Mouse (Mus musculus) stomach, embryonic 16.5 days (tissue): ENCODE results near the gene Polm. TPM values are rescaled to one million over a fixed set of nuclear protein-coding genes. Genes with fewer than 3 reads are reported as not detected.
A peak's percentile ranks its signal among the peaks of the same experiment; 100 is the strongest.

Experiments
- ATAC-seq: fragments of 200-750 bp; cut with Nextera tagmentation; 2 replicates; pipeline ENCODE4 v1.8.0; 2017; ENCODE audit warnings: moderate number of reproducible peaks, moderate TSS enrichment; ENCODE audit not compliant: insufficient read depth, low FRiP score
- H3K27ac ChIP-seq: fragments of 300-500 bp; sonication (generic); 2 replicates; pipeline ENCODE4 v1.5.1; 2014; ENCODE audit warnings: low read length
- H3K27me3 ChIP-seq: fragments of 300-500 bp; sonication (generic); 2 replicates; pipeline ENCODE4 v1.6.1; 2014; ENCODE audit warnings: low read length, control low read depth, mixed read lengths; ENCODE audit not compliant: control insufficient read depth, insufficient read depth
- H3K36me3 ChIP-seq: fragments of 300-500 bp; sonication (generic); 2 replicates; pipeline ENCODE4 v1.6.1; 2014; ENCODE audit warnings: low read length; ENCODE audit not compliant: control insufficient read depth, insufficient read depth
- H3K4me1 ChIP-seq: fragments of 300-500 bp; sonication (generic); 2 replicates; pipeline ENCODE4 v1.6.1; 2014; ENCODE audit warnings: low read length, control low read depth, mixed read lengths; ENCODE audit not compliant: control insufficient read depth, insufficient read depth
- H3K4me2 ChIP-seq: fragments of 300-500 bp; sonication (generic); 2 replicates; pipeline ENCODE4 v1.6.1; 2014; ENCODE audit warnings: low read depth, low read length, mixed read lengths
- H3K4me3 ChIP-seq: fragments of 300-500 bp; sonication (generic); replicated peaks from 2 replicates; pipeline ENCODE4 v1.5.1; 2014; ENCODE audit warnings: mild to moderate bottlenecking, low read length
- H3K9ac ChIP-seq: fragments of 300-500 bp; sonication (generic); 2 replicates; pipeline ENCODE4 v1.6.1; 2014; ENCODE audit warnings: low read length
- H3K9me3 ChIP-seq: fragments of 300-500 bp; sonication (generic); replicated peaks from 2 replicates; pipeline ENCODE4 v1.6.1; 2016; ENCODE audit warnings: low read length, control low read depth; ENCODE audit not compliant: control insufficient read depth
- WGBS: fragments of 180-500 bp; shearing (Covaris S2); extraction: QIAGEN DNeasy Blood & Tissue Kit; methylation state at CpG from one replicate; pipeline ENCODE4 v1.1.7; 2014; 5-methylcytosine and 5-hydroxymethylcytosine counted together
- polyA plus RNA-seq: library from polyadenylated mRNA; unstranded; fragments of >200 nt; fragmentation: Nextera tagmentation; extraction: Ambion mirVana; gene quantifications from 2 replicates; pipeline ENCODE4 v1.2.1, GENCODE M21; 2015

Polm gene
- polyA plus RNA-seq, 1 experiment from 2014 or later = 10.1 TPM

GRCm38 (mm10) chr11:5873192-5873591, 35.4 kb upstream of the Polm start:
- Histone ChIP-seq H3K4me2 (no peak overlapping the region), H3K36me3 (peaks cover 13% of the 10 kb centered on the region), H3K4me1 (peaks cover 10% of the 10 kb centered on the region), H3K27me3 (no peaks in the 10 kb centered on the region), H3K27ac (no peak overlapping the region), H3K9me3 (no peaks in the 10 kb centered on the region), H3K4me3 (no peak overlapping the region), H3K9ac (no peak overlapping the region)
- ATAC-seq = no peak
- 94% methylated on average over 9 of the region's 9 CpGs for WGBS

GRCm38 (mm10) chr11:5872707-5873106, 34.9 kb upstream of the Polm start:
- Histone ChIP-seq H3K27ac (no peak overlapping the region), H3K36me3 (peaks cover 13% of the 10 kb centered on the region), H3K4me1 (peaks cover 10% of the 10 kb centered on the region), H3K27me3 (no peaks in the 10 kb centered on the region), H3K4me3 (no peak overlapping the region), H3K9ac (no peak overlapping the region), H3K9me3 (no peaks in the 10 kb centered on the region), H3K4me2 (no peak overlapping the region)
- WGBS = 93% methylated on average over 11 of the region's 11 CpGs
- ATAC-seq = no peak

DNA sequence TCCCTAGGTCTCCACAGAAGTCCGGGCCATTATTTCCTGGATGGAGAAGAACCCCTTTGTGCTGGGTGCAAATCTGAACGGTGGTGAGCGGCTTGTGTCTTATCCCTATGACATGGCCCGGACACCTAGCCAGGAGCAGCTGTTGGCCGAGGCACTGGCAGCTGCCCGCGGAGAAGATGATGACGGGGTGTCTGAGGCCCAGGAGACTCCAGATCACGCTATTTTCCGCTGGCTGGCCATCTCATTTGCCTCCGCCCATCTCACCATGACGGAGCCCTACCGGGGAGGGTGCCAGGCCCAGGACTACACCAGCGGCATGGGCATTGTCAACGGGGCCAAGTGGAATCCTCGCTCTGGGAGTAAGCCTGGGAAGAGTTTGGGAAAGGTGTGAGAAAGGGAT, 32.3 kb upstream of the Polm start:
- 92% methylated on average over 16 of the region's 16 CpGs for WGBS
- Histone ChIP-seq H3K4me2 (no peak overlapping the region), H3K27me3 (no peaks in the 10 kb centered on the region), H3K27ac (no peak overlapping the region), H3K9ac (no peak overlapping the region), H3K4me1 (no peaks in the 10 kb centered on the region), H3K36me3 (peaks cover 13% of the 10 kb centered on the region), H3K4me3 (no peak overlapping the region), H3K9me3 (no peaks in the 10 kb centered on the region)
- no peak for ATAC-seq

DNA sequence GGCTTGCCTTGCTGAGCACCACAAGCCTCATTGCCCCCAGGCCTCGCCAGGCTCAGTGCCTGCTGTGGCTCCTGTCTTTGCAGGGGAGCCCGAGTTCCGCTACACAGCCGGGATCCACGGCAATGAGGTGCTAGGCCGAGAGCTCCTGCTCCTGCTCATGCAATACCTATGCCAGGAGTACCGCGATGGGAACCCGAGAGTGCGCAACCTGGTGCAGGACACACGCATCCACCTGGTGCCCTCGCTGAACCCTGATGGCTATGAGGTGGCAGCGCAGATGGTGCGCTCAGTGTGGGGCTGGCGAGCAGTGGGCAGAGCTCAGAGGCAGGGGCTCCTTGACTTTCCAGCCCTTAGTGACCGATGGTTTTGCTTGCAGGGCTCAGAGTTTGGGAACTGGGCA, 31.5 kb upstream of the Polm start:
- Histone ChIP-seq H3K27ac (no peak overlapping the region), H3K4me1 (no peaks in the 10 kb centered on the region), H3K36me3 (peaks cover 13% of the 10 kb centered on the region), H3K27me3 (no peaks in the 10 kb centered on the region), H3K9ac (no peak overlapping the region), H3K9me3 (no peaks in the 10 kb centered on the region), H3K4me3 (no peak overlapping the region), H3K4me2 (no peak overlapping the region)
- ATAC-seq = no peak
- 90% methylated on average over 16 of the region's 16 CpGs for WGBS

GRCm38 (mm10) chr11:5868324-5868723, 30.5 kb upstream of the Polm start:
- 89% methylated on average over 12 of the region's 12 CpGs for WGBS
- Histone ChIP-seq H3K36me3 (peaks cover 13% of the 10 kb centered on the region), H3K4me2 (no peak overlapping the region), H3K9ac (no peak overlapping the region), H3K27ac (no peak overlapping the region), H3K27me3 (no peaks in the 10 kb centered on the region), H3K4me1 (no peaks in the 10 kb centered on the region), H3K9me3 (no peaks in the 10 kb centered on the region), H3K4me3 (no peak overlapping the region)
- no peak for ATAC-seq

- H3K4me2 ChIP-seq = no peak overlapping the region
- H3K27ac ChIP-seq = no peak overlapping the region
- H3K4me1 ChIP-seq = no peaks in the 10 kb centered on the region
- WGBS = 79% methylated on average over 2 of the region's 2 CpGs
- ATAC-seq = no peak
- H3K9ac ChIP-seq = no peak overlapping the region
- no peak overlapping the region for H3K4me3 ChIP-seq
- H3K36me3 ChIP-seq = peaks cover 6% of the 10 kb centered on the region
- H3K9me3 ChIP-seq = no peaks in the 10 kb centered on the region
- no peaks in the 10 kb centered on the region for H3K27me3 ChIP-seq
Observed at GRCm38 (mm10) chr11:5867196-5867595, 29.4 kb upstream of the Polm start.

DNA sequence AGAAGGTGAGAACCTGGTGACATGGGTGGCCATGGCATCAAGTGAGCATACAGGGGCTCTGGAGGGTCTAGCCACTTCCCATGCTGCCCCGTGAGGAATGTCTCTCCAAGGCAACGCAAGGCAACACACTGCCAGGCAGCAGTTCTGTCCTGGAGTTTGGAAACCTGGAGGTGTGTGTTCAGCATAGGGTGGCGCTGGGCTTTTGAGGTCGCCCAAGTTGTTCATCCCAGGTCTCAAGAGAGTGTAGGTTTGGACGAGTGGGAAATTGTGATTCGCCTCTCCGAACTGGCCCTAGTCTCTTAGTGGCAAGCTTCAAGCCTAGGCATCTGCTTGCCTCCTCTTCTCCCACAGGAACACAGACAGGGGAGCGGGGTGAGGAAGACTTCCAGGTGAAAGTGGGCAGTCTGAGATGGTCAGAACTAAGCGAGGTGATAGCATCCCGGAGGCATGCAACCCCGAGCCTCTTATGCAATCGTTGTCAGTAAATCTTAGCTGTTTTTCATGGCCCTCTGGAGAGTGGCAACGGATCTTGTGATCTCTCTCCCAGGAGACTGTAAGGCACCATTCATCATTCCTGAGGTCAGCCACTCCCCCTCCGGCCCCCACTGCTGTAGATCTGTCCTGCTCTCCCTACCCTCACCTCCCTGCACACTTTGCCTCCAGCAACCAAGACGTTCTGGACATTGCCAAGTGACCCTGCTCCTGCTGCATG, 24.7 kb upstream of the Polm start:
- Histone ChIP-seq H3K9ac (peak overlapping the region; percentile 76), H3K36me3 (no peaks in the 10 kb centered on the region), H3K4me3 (peak overlapping the region; percentile 57), H3K4me1 (peaks cover 3% of the 10 kb centered on the region), H3K9me3 (no peaks in the 10 kb centered on the region), H3K4me2 (peak overlapping the region; percentile 74), H3K27ac (no peak overlapping the region), H3K27me3 (0 out of 2 replicates have a peak, but pooled peaks cover 3% of the 10 kb centered on the region)
- no peak; the same call in 1 of the 2 replicates for ATAC-seq
- 16% methylated on average over 15 of the region's 15 CpGs for WGBS

DNA sequence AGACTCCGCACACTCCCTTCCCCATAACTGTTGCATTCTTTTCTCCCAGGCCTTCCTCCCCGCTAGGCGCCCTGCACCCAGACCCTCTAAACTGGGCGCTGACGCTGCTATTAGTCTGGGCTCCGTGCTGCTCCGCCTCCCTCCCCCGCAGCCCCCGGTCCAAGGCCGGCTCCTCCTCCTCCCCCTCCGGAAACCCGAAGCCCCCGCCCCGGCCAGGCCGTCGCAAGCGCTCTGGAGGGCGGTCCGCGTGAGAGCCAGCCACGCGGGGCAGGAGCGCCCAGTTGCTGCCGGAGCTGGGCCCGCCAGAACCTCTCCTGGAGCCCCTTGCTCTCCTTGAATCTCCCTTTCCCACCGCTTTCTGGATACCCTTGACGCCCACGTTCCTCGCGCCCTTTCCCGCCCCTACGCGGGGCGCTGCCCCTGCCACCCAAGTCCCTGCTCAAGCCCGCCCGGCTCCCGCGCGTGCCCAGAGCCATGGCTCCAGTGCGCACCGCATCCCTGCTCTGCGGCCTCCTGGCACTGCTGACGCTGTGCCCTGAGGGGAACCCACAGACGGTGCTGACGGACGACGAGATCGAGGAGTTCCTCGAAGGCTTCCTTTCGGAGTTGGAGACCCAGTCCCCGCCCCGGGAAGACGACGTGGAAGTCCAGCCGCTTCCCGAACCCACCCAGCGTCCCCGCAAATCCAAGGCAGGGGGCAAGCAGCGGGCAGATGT, 24.0 kb upstream of the Polm start, which contains the start of gene Aebp1:
Aebp1 (plus strand) TSS at position 270 of the 716 bp plus-strand sequence.
- Histone ChIP-seq H3K9me3 (no peaks in the 10 kb centered on the region), H3K27ac (0 out of 2 replicates have a peak within 1 kb of the TSS, but pooled peaks have one; percentile 20), H3K36me3 (no peaks in the 10 kb centered on the region), H3K9ac (peak within 1 kb of the TSS; percentile 76), H3K4me2 (peak within 1 kb of the TSS; percentile 74), H3K4me3 (peak within 1 kb of the TSS; percentile 57), H3K27me3 (0 out of 2 replicates have a peak, but pooled peaks cover 3% of the 10 kb centered on the region), H3K4me1 (peaks cover 3% of the 10 kb centered on the region)
- 2% methylated on average over 59 of the region's 59 CpGs for WGBS
- peak; percentile 82; the same call in 1 of the 2 replicates for ATAC-seq

- H3K9ac ChIP-seq = no peak overlapping the region
- H3K4me2 ChIP-seq = no peak overlapping the region
- H3K27ac ChIP-seq = no peak overlapping the region
- 0 out of 2 replicates have a peak, but pooled peaks cover 3% of the 10 kb centered on the region for H3K27me3 ChIP-seq
- no peak overlapping the region for H3K4me3 ChIP-seq
- peaks cover 8% of the 10 kb centered on the region for H3K4me1 ChIP-seq
- 49% methylated on average over 6 of the region's 6 CpGs for WGBS
- ATAC-seq = no peak
- no peaks in the 10 kb centered on the region for H3K36me3 ChIP-seq
- no peaks in the 10 kb centered on the region for H3K9me3 ChIP-seq
Observed at GRCm38 (mm10) chr11:5860639-5861038, 22.8 kb upstream of the Polm start.
